Comparison of ENCODE assay signal across 9 mouse cellular contexts in genomic region chr16:78574241-78574640, GRCm38 (mm10). TPM values are rescaled to one million over a fixed set of nuclear protein-coding genes. Genes with fewer than 3 reads are reported as not detected.
DNase-seq lines count a peak whose midpoint lies in the region; ATAC-seq and TF ChIP-seq lines count a peak whose summit lies in the region.
"Had no signal": no experiment of that assay in that cellular context is flagged by ENCODE, and none has a peak within 500 bp of the region (broad histone marks: within the 10 kb centered on the region; RNA-seq: fewer than 3 reads in every experiment).

No protein-coding gene starts in this region.

- H3K27me3 ChIP-seq in heart, embryonic 10.5 days (ENCODE audit: insufficient read depth, poor library complexity, severe bottlenecking), result no peaks in the 10 kb centered on the region
- H3K27me3 ChIP-seq in thymus, adult 2 months (ENCODE audit: control insufficient read depth, insufficient read depth, low read length), result no peaks in the 10 kb centered on the region
- no peaks in the 10 kb centered on the region for H3K27me3 ChIP-seq in liver, postnatal 0 days (ENCODE audit: insufficient read depth, low read length)

- H3K36me3 ChIP-seq in heart, embryonic 10.5 days, result no peaks in the 10 kb centered on the region; the same call in 1 of the 2 replicates
- no peaks in the 10 kb centered on the region for H3K36me3 ChIP-seq in thymus, adult 2 months (ENCODE audit: control insufficient read depth, insufficient read depth, low read length)
- H3K36me3 ChIP-seq in liver, postnatal 0 days (replicated peaks; ENCODE audit: insufficient read depth, low read length), result peaks cover 9% of the 10 kb centered on the region

- no peak for TF ChIP-seq CTCF in thymus, adult 2 months (IDR thresholded peaks at IDR 0.05; ENCODE audit: borderline replicate concordance, control insufficient read depth, extremely low read depth, insufficient read depth, low read length, poor library complexity)
- no peak for TF ChIP-seq CTCF in liver, postnatal 0 days (IDR thresholded peaks at IDR 0.05; ENCODE audit: low read depth)

- peaks cover 12% of the 10 kb centered on the region; the same call in 1 of the 2 replicates for H3K4me1 ChIP-seq in heart, embryonic 10.5 days
- peaks cover 14% of the 10 kb centered on the region for H3K4me1 ChIP-seq in thymus, adult 2 months (replicated peaks; ENCODE audit: control insufficient read depth, insufficient read depth, low read length)
- peaks cover 6% of the 10 kb centered on the region for H3K4me1 ChIP-seq in liver, postnatal 0 days (ENCODE audit: insufficient read depth)

- peak overlapping the region; percentile 31; the same call in 1 of the 2 replicates for H3K4me3 ChIP-seq in heart, embryonic 10.5 days
- H3K4me3 ChIP-seq in thymus, adult 2 months (ENCODE audit: control insufficient read depth, insufficient read depth, low read length), result peak overlapping the region; percentile 10; the same call in 1 of the 2 replicates
- H3K4me3 ChIP-seq in liver, postnatal 0 days (ENCODE audit: low read depth, low read length), result no peak overlapping the region

- H3K27ac ChIP-seq in heart, embryonic 10.5 days, result no peak overlapping the region
- H3K27ac ChIP-seq in thymus, adult 2 months (ENCODE audit: control insufficient read depth, insufficient read depth, low read length), result no peak overlapping the region
- no peak overlapping the region for H3K27ac ChIP-seq in liver, postnatal 0 days (ENCODE audit: low read depth)

- no peak for ATAC-seq in liver, postnatal 0 days
- ATAC-seq in erythroid progenitor cell, adult 5-6 weeks (replicated peaks; ENCODE audit: low FRiP score, poor library complexity, severe bottlenecking), result no peak

- TF ChIP-seq EP300 in liver, postnatal 0 days (IDR thresholded peaks at IDR 0.05; ENCODE audit: low read depth), result no peak

- WGBS in heart, embryonic 10.5 days, result 79% methylated on average over 6 of the region's 6 CpGs
- WGBS in thymus, adult 2 months, result 80% methylated on average over 6 of the region's 6 CpGs
- WGBS in liver, postnatal 0 days (ENCODE audit: insufficient replicate concordance), result 81% methylated on average over 6 of the region's 6 CpGs

- intact Hi-C loops in heart, postnatal 10 days (cut with DNase I), result loop anchor here (10.0 kb wide), 1 partner anchor 199 kb away; the partner anchor contains the start of gene Btg3

- peak; percentile 39 for DNase-seq in heart, embryonic 10.5 days (ENCODE audit: low spot score)
- no peak for DNase-seq in heart, postnatal 10 days
- no peak for DNase-seq in thymus, adult 2 months
- no peak for DNase-seq in thymus, postnatal 4 days
- DNase-seq in liver, postnatal 0 days, result no peak
- DNase-seq in frontal cortex, adult 2 months (ENCODE audit: extremely low spot score in 1 of 2, low spot score in 1 of 2), result no peak
- no peak for DNase-seq in urinary bladder, postnatal 25 days (ENCODE audit: low spot score)
- DNase-seq: B cell, adult 2 months had no signal

- no peak overlapping the region for H3K9ac ChIP-seq in liver, postnatal 0 days (replicated peaks)

- H3K9me3 ChIP-seq in heart, embryonic 10.5 days, result no peaks in the 10 kb centered on the region
- no peaks in the 10 kb centered on the region for H3K9me3 ChIP-seq in liver, postnatal 0 days (ENCODE audit: low read length)

- no peak for TF ChIP-seq POLR2A in thymus, adult 2 months (IDR thresholded peaks at IDR 0.05; ENCODE audit: control insufficient read depth, extremely low read depth, insufficient read depth, low read length, poor library complexity)

- H3K4me2 ChIP-seq in liver, postnatal 0 days (ENCODE audit: low read depth, low read length), result peak overlapping the region; percentile 75

RNA-seq across cellular contexts. Expression of gene D16Ertd472e, which starts 2.3 kb away (rescaled TPM):
- 9.1 and 13.6 TPM in 2 replicates for polyA plus RNA-seq in heart, embryonic 10.5 days (2016; fragmentation: Nextera tagmentation; extraction: Ambion mirVana)
- total RNA-seq in heart, postnatal 10 days (2021), result 1 to 10 TPM; 8.6 to 8.8 TPM
- polyA plus RNA-seq in thymus, adult 2 months (2012; rRNA removed), result 39.2 and 44.4 TPM in 2 replicates
- 4.8 and 6.0 TPM in 2 replicates for polyA plus RNA-seq in liver, postnatal 0 days (2015; fragmentation: Nextera tagmentation; extraction: Ambion mirVana)
- 5.1 TPM in 2 replicates for polyA plus RNA-seq in frontal cortex, adult 2 months (2012; rRNA removed)
- total RNA-seq in erythroid progenitor cell, adult 5-6 weeks (2015; ENCODE audit: low replicate concordance), result 6.8 and 13.4 TPM in 2 replicates
- total RNA-seq in erythroid progenitor cell, adult 5-6 weeks (2017; ENCODE audit: low replicate concordance), result 1.3 and 3.2 TPM in 2 replicates
